Mouse (Mus musculus) spleen, postnatal 10 days (tissue): ENCODE measurements around the gene Tanc1.
"Not testable (repeated sequence)": the region's sequence is repeated elsewhere in the genome, so short reads cannot be mapped to it uniquely, and the experiment has no call there.

ENCODE experiments used
- DNase-seq, 2 experiments: peaks; one replicate each; pipeline ENCODE4 v3.0.0; 2021 to 2022; ENCODE audit warnings: low spot score in 2 of 2

Tanc1 gene

GRCm38 (mm10) chr2:59611831-59612732 is at the start of gene Tanc1:
TSS of gene Tanc1 (plus strand) at chr2:59612042.
- peak; percentile 17 to 63 for DNase-seq

GRCm38 (mm10) chr2:59562215-59562614 is 49.6 kb upstream of the Tanc1 start:
- DNase-seq = no peak

- no peak for DNase-seq
Observed at GRCm38 (mm10) chr2:59562696-59563095, 49.1 kb upstream of the Tanc1 start.

GRCm38 (mm10) chr2:59564029-59564611 is 47.7 kb upstream of the Tanc1 start:
- DNase-seq = not testable (repeated sequence)

- DNase-seq = no peak
Observed at GRCm38 (mm10) chr2:59564947-59565346, 46.9 kb upstream of the Tanc1 start.

GRCm38 (mm10) chr2:59580939-59581338 is 30.9 kb upstream of the Tanc1 start:
- DNase-seq = no peak

GRCm38 (mm10) chr2:59583961-59584360 is 27.9 kb upstream of the Tanc1 start:
- DNase-seq = no peak

- no peak for DNase-seq
Observed at GRCm38 (mm10) chr2:59587387-59588095, 24.3 kb upstream of the Tanc1 start.

GRCm38 (mm10) chr2:59588096-59588405 is 23.8 kb upstream of the Tanc1 start:
- no peak for DNase-seq

- no peak for DNase-seq
Observed at GRCm38 (mm10) chr2:59593341-59593902, 18.4 kb upstream of the Tanc1 start.

- no peak for DNase-seq
Observed at GRCm38 (mm10) chr2:59594095-59594494, 17.7 kb upstream of the Tanc1 start.

GRCm38 (mm10) chr2:59596545-59596944 is 15.3 kb upstream of the Tanc1 start:
- no peak for DNase-seq

GRCm38 (mm10) chr2:59598286-59598685 is 13.6 kb upstream of the Tanc1 start:
- no peak for DNase-seq

GRCm38 (mm10) chr2:59598894-59599293 is 12.9 kb upstream of the Tanc1 start:
- no peak for DNase-seq

- DNase-seq = no peak
Observed at GRCm38 (mm10) chr2:59599338-59600111, 12.3 kb upstream of the Tanc1 start.

- no peak for DNase-seq
Observed at GRCm38 (mm10) chr2:59600123-59600840, 11.6 kb upstream of the Tanc1 start.

- DNase-seq = no peak
Observed at GRCm38 (mm10) chr2:59600980-59601379, 10.9 kb upstream of the Tanc1 start.

GRCm38 (mm10) chr2:59601452-59601851 is 10.4 kb upstream of the Tanc1 start:
- DNase-seq = no peak

- no peak for DNase-seq
Observed at GRCm38 (mm10) chr2:59608958-59609357, 2.9 kb upstream of the Tanc1 start.

GRCm38 (mm10) chr2:59611216-59611810 is 529 bp upstream of the Tanc1 start:
- DNase-seq = no peak
